Mouse (Mus musculus) naive thymus-derived CD4-positive, alpha-beta T cell, adult 2 months (primary cell): ENCODE measurements around the gene Gm2974.
"Not testable (repeated sequence)": the region's sequence is repeated elsewhere in the genome, so short reads cannot be mapped to it uniquely, and the experiment has no call there.

ENCODE experiments used
- DNase-seq: peaks from one replicate; pipeline ENCODE4 v3.0.0-alpha.2; 2011; ENCODE audit warnings: low read depth

The Gm2974 gene

DNA sequence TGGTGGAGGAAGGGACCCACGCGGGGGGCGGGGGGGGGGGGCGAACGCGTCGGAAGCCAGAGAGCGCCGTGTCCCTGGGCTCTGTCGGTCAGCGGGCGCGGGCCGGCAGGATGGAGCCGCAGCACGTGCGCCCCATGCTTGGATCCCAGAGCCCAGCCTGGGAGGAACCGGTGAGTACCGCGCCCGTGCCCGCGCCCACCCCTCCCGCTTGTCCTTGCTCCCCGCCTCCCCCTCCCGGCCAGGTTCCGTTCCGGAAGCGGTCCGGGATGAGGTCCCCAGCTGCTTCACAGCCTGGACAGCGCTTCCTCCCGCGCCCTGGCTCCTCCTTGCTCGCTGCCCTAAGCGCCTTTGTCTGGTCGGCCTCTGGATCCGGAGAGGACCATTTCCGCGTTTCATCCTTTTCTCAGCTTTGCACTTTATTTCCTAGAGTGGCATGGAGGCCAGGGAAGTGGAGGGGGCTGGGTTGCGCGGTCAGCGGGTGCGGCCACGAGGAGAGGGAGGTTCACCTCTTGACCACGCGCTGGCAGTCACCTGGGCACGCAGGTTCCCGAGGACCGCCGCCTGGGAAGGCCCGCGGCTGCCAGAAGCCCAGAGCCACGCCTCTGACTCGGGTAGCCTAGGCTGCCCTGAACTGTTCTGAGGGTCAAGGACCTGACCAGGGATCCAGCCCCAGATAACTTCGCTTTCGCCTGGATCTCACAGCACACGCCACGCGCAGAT is at the start of gene Gm2974:
TSS of gene Gm2974 (plus strand) at position 86 of the 720 bp plus-strand sequence.
- not testable (repeated sequence) for DNase-seq

DNA sequence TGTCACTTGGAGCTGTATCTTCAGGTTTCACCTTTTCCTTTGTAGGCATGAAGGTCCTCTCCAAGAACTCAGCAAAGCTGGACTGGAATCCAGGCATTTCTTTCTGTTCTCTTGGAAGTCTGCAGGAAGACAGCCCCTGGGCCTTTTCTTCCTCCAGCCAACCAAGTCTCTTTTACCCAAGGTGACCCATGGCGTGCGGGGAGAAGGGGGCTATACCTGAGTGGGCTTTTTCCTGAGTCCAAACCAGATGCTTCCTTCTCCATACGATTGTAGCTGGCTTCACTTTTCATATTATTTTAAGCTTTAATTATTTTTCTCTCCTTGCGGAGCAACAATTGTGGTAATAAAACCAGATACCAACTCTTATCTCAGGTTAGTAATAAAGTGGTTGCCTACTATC is 40.7 kb upstream of the Gm2974 start:
- not testable (repeated sequence) for DNase-seq

DNA sequence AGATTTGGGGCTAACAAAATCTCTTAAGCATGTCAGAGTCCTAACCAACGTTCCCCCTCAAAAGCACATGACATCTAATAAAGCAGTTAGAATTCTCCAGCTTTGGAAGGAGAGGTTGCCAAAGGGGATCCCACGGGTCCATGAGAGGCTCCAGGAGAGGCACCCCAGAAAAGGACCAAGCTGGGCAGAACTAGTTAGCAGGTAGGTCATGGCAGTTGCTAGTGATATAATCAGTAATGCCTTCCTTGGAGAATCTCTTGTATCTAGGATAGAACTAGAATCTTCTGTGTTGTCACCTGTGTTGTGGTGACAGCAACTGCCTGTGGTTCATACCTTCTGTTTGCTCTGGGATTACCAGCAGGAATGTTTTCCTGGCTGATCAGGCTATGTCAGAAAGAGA is 17.6 kb upstream of the Gm2974 start, which contains the start of gene Gm3127:
TSS of gene Gm3127 (plus strand) at position 301 of the 400 bp plus-strand sequence.
- not testable (repeated sequence) for DNase-seq

DNA sequence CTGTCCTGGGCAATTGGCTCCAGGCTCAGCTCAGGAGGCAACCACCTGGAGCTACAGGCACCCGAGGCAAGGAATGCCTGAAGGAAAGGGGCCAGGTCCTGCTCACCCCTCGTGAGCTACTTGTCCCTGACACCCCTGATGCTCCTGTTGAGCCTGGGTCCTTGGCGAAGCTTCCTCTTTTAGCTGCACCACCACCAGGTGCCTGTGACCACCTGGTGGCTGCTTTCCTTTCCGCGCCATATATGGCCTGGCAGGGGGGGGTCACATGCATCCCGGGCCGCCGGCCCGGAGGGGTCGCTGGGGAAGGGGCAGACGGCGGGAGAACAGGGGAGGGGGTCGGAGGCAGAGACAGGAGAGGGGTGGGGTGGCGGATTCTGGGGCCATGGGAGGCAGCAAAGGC is 346 bp upstream of the Gm2974 start:
- DNase-seq = not testable (repeated sequence)

DNA sequence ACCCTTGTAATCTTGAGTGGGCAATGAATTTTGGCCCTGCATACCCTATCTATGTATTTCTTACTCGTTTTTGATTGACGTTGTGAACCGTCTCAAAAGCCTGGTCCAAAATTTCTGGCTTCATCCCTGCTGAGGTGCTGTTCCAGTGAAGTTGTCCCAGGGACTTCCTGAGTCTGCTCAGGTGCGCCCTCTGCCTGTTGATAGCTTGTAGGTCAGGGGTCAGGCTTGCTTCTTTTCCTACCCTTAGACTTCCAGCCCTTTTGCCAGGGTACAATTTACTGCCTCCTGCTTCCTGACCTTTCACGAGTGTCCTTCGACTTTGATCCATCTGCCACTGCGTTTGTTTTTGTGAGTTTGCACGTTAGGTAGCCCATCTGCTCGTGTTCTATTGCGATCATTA is 999 bp downstream of the Gm2974 start:
- not testable (repeated sequence) for DNase-seq

DNA sequence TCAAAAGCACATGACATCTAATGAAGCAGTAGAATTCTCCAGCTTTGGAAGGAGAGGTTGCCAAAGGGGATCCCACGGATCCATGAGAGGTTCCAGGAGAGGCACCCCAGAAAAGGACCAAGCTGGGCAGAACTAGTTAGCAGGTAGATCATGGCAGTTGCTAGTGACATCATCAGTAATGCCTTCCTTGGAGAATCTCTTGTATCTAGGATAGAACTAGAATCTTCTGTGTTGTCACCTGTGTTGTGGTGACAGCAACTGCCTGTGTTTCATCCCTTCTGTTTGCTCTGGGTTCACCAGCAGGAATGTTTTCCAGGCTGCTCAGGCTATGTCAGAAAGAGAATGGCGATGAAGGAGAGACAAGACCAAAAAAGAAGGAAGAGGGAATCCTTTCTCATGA is 67.0 kb downstream of the Gm2974 start, which contains the start of gene Gm3138:
TSS of gene Gm3138 (plus strand) at position 301 of the 400 bp plus-strand sequence.
- DNase-seq = not testable (repeated sequence)
